In genomic region chr13:107620210-107620609, GRCm38 (mm10) we compare ENCODE assay signal across 16 mouse cellular contexts.
DNase-seq lines count a peak whose midpoint lies in the region; ATAC-seq and TF ChIP-seq lines count a peak whose summit lies in the region.
"Had no signal": no experiment of that assay in that cellular context is flagged by ENCODE, and none has a peak within 500 bp of the region (broad histone marks: within the 10 kb centered on the region; RNA-seq: fewer than 3 reads in every experiment).

No protein-coding gene starts in this region.

- peaks cover 14% of the 10 kb centered on the region for H3K4me1 ChIP-seq in hindbrain, embryonic 11.5 days (replicated peaks; ENCODE audit: control insufficient read depth, insufficient read depth, low read length)
- no peaks in the 10 kb centered on the region; the same call in 1 of the 2 replicates for H3K4me1 ChIP-seq in hindbrain, postnatal 0 days (ENCODE audit: insufficient read depth, low read length)
- peaks cover 2% of the 10 kb centered on the region for H3K4me1 ChIP-seq in ES-Bruce4 (ENCODE audit: control insufficient read depth, insufficient read depth, low read length)
- peaks cover 12% of the 10 kb centered on the region for H3K4me1 ChIP-seq in limb, embryonic 11.5 days (ENCODE audit: control insufficient read depth, insufficient read depth, low read length)

- H3K27ac ChIP-seq in hindbrain, embryonic 11.5 days (ENCODE audit: low read depth, low read length) = no peak overlapping the region
- no peak overlapping the region for H3K27ac ChIP-seq in hindbrain, postnatal 0 days
- no peak overlapping the region for H3K27ac ChIP-seq in ES-Bruce4 (ENCODE audit: insufficient read depth, low read length)
- H3K27ac ChIP-seq in limb, embryonic 11.5 days (replicated peaks; ENCODE audit: low read depth, low read length) = no peak overlapping the region
- H3K27ac ChIP-seq: hindbrain, embryonic 14.5 days; kidney, embryonic 15.5 days; limb, embryonic 13.5 days; midbrain, embryonic 13.5 days had no signal

- H3K36me3 ChIP-seq in hindbrain, embryonic 11.5 days (ENCODE audit: control insufficient read depth, insufficient read depth, low read length) = no peaks in the 10 kb centered on the region
- no peaks in the 10 kb centered on the region for H3K36me3 ChIP-seq in hindbrain, postnatal 0 days (ENCODE audit: insufficient read depth, low read length)
- H3K36me3 ChIP-seq in ES-Bruce4 (ENCODE audit: control insufficient read depth, insufficient read depth, low read length, poor library complexity, severe bottlenecking) = no peaks in the 10 kb centered on the region
- H3K36me3 ChIP-seq in limb, embryonic 11.5 days (ENCODE audit: control insufficient read depth, insufficient read depth, low read length) = no peaks in the 10 kb centered on the region
- H3K36me3 ChIP-seq: kidney, embryonic 15.5 days; limb, embryonic 13.5 days; midbrain, embryonic 13.5 days had no signal

- ATAC-seq in hindbrain, embryonic 11.5 days (ENCODE audit: low FRiP score) = peak; percentile 22; the same call in 1 of the 2 replicates
- ATAC-seq in hindbrain, postnatal 0 days = no peak
- 0 out of 2 replicates have a peak, but pooled peaks have one; percentile 51 for ATAC-seq in limb, embryonic 11.5 days (ENCODE audit: insufficient number of reproducible peaks, low FRiP score, low TSS enrichment, low read depth)

- H3K4me2 ChIP-seq in hindbrain, embryonic 11.5 days (replicated peaks; ENCODE audit: low read depth, low read length) = no peak overlapping the region
- H3K4me2 ChIP-seq in hindbrain, postnatal 0 days (ENCODE audit: low read depth, low read length) = no peak overlapping the region
- peak overlapping the region; percentile 7; the same call in 1 of the 2 replicates for H3K4me2 ChIP-seq in limb, embryonic 11.5 days (ENCODE audit: low read depth, severe bottlenecking)
- H3K4me2 ChIP-seq: hindbrain, embryonic 14.5 days; limb, embryonic 13.5 days had no signal

- no peak for TF ChIP-seq POLR2A in ES-Bruce4 (IDR thresholded peaks at IDR 0.05; ENCODE audit: insufficient read depth, low read length)

- H3K4me3 ChIP-seq in hindbrain, embryonic 11.5 days (ENCODE audit: low read depth, low read length) = no peak overlapping the region
- no peak overlapping the region for H3K4me3 ChIP-seq in hindbrain, postnatal 0 days (ENCODE audit: low read length)
- no peak overlapping the region for H3K4me3 ChIP-seq in ES-Bruce4 (ENCODE audit: low read depth, low read length)
- no peak overlapping the region for H3K4me3 ChIP-seq in limb, embryonic 11.5 days (ENCODE audit: low read depth, low read length)
- H3K4me3 ChIP-seq: kidney, embryonic 15.5 days; limb, embryonic 13.5 days; midbrain, embryonic 13.5 days; myocyte had no signal

- peak; percentile 47 for DNase-seq in hindbrain, embryonic 11.5 days (ENCODE audit: low spot score)
- DNase-seq in hindbrain, postnatal 0 days (ENCODE audit: low spot score) = no peak
- DNase-seq in embryo, embryonic 10 days (ENCODE audit: low spot score) = peak; percentile 79
- peak; percentile 29 for DNase-seq in limb, embryonic 11.5 days (ENCODE audit: low spot score)
- DNase-seq in layer of hippocampus, postnatal 36 days = no peak
- DNase-seq in layer of hippocampus, postnatal 10 days (ENCODE audit: low spot score in 2 of 2) = no peak
- DNase-seq: adrenal gland, postnatal 10 days; cerebellum, adult 9-10 months; gastrocnemius, postnatal 36 days; lung, postnatal 36 days had no signal

- no peaks in the 10 kb centered on the region for H3K27me3 ChIP-seq in hindbrain, embryonic 11.5 days (ENCODE audit: control insufficient read depth, insufficient read depth, low read length)
- H3K27me3 ChIP-seq in hindbrain, postnatal 0 days (ENCODE audit: insufficient read depth, low read length) = no peaks in the 10 kb centered on the region
- no peaks in the 10 kb centered on the region for H3K27me3 ChIP-seq in ES-Bruce4 (ENCODE audit: control insufficient read depth, insufficient read depth, low read length, poor library complexity, severe bottlenecking)
- no peaks in the 10 kb centered on the region for H3K27me3 ChIP-seq in limb, embryonic 11.5 days (ENCODE audit: control insufficient read depth, insufficient read depth, low read length)
- H3K27me3 ChIP-seq: kidney, embryonic 15.5 days had no signal

- no peaks in the 10 kb centered on the region for H3K9me3 ChIP-seq in hindbrain, embryonic 11.5 days (ENCODE audit: control insufficient read depth, low read length)
- no peaks in the 10 kb centered on the region for H3K9me3 ChIP-seq in hindbrain, postnatal 0 days (ENCODE audit: low read length)
- H3K9me3 ChIP-seq in ES-Bruce4 (replicated peaks; ENCODE audit: control insufficient read depth, insufficient read depth, low read length, poor library complexity, severe bottlenecking) = no peaks in the 10 kb centered on the region
- no peaks in the 10 kb centered on the region; the same call in 1 of the 2 replicates for H3K9me3 ChIP-seq in limb, embryonic 11.5 days (ENCODE audit: control insufficient read depth, low read length)
- H3K9me3 ChIP-seq: kidney, embryonic 15.5 days; limb, embryonic 13.5 days; midbrain, embryonic 13.5 days had no signal

- TF ChIP-seq EP300 in ES-Bruce4 (IDR thresholded peaks at IDR 0.05; ENCODE audit: insufficient read depth, low read depth, low read length) = 0 out of 2 replicates have a peak, but pooled peaks have one; percentile 31

- no peak for TF ChIP-seq CTCF in hindbrain, postnatal 0 days (IDR thresholded peaks at IDR 0.05; ENCODE audit: low read depth)
- no peak for TF ChIP-seq CTCF in ES-Bruce4 (IDR thresholded peaks at IDR 0.05; ENCODE audit: low read depth, low read length)

- WGBS in hindbrain, embryonic 11.5 days = 4% methylated on average over 6 of the region's 6 CpGs
- 30% methylated on average over 6 of the region's 6 CpGs for WGBS in hindbrain, postnatal 0 days
- WGBS in limb, embryonic 11.5 days = 19% methylated on average over 6 of the region's 6 CpGs

- no peak overlapping the region for H3K9ac ChIP-seq in hindbrain, embryonic 11.5 days (ENCODE audit: low read depth, low read length)
- no peak overlapping the region for H3K9ac ChIP-seq in hindbrain, postnatal 0 days (replicated peaks; ENCODE audit: low read length)
- H3K9ac ChIP-seq in ES-Bruce4 (ENCODE audit: low read depth, poor library complexity, severe bottlenecking) = no peak overlapping the region
- no peak overlapping the region for H3K9ac ChIP-seq in limb, embryonic 11.5 days (ENCODE audit: low read length)
- H3K9ac ChIP-seq: hindbrain, embryonic 14.5 days; kidney, embryonic 15.5 days; limb, embryonic 13.5 days had no signal

Comparison
In these comparisons a context has a peak if more than half of its experiments do, and no peak if none do; other contexts are left out.
1. DNase-seq: peak in hindbrain, embryonic 11.5 days (single experiment), embryo, embryonic 10 days (single experiment) and limb, embryonic 11.5 days (single experiment); none in hindbrain, postnatal 0 days (single experiment), layer of hippocampus, postnatal 36 days (0 of 2) and layer of hippocampus, postnatal 10 days (0 of 2).